In genomic region chr6:53716013-53716412, GRCm38 (mm10) we compare ENCODE assay signal across 27 mouse cellular contexts.
DNase-seq lines count a peak whose midpoint lies in the region; ATAC-seq and TF ChIP-seq lines count a peak whose summit lies in the region.
"Had no signal": no experiment of that assay in that cellular context is flagged by ENCODE, and none has a peak within 500 bp of the region (broad histone marks: within the 10 kb centered on the region; RNA-seq: fewer than 3 reads in every experiment).

No protein-coding gene starts in this region.

- H3K4me3 ChIP-seq in lung, embryonic 14.5 days (ENCODE audit: low read depth, low read length): no peak overlapping the region
- H3K4me3 ChIP-seq in lung, postnatal 0 days (ENCODE audit: low read depth, low read length): no peak overlapping the region
- H3K4me3 ChIP-seq in limb, embryonic 14.5 days (replicated peaks; ENCODE audit: low read length): no peak overlapping the region
- H3K4me3 ChIP-seq: embryonic facial prominence, embryonic 10.5 days; embryonic facial prominence, embryonic 13.5 days; erythroblast, embryonic 14.5 days; forebrain, embryonic 12.5 days; forebrain, embryonic 15.5 days; heart, embryonic 12.5 days; heart, embryonic 15.5 days; hindbrain, embryonic 10.5 days; hindbrain, embryonic 13.5 days had no signal

- no peaks in the 10 kb centered on the region for H3K36me3 ChIP-seq in lung, embryonic 14.5 days (ENCODE audit: insufficient read depth)
- no peaks in the 10 kb centered on the region for H3K36me3 ChIP-seq in lung, postnatal 0 days (ENCODE audit: insufficient read depth, low read length)
- H3K36me3 ChIP-seq in limb, embryonic 14.5 days (ENCODE audit: control insufficient read depth, insufficient read depth, low read length): no peaks in the 10 kb centered on the region
- H3K36me3 ChIP-seq: embryonic facial prominence, embryonic 10.5 days; embryonic facial prominence, embryonic 13.5 days; forebrain, embryonic 12.5 days; forebrain, embryonic 15.5 days; heart, embryonic 12.5 days; heart, embryonic 15.5 days; hindbrain, embryonic 10.5 days; hindbrain, embryonic 13.5 days had no signal

- peaks cover 9% of the 10 kb centered on the region for H3K4me1 ChIP-seq in lung, embryonic 14.5 days (ENCODE audit: insufficient read depth)
- H3K4me1 ChIP-seq in lung, postnatal 0 days (ENCODE audit: insufficient read depth, low read depth, low read length): 0 out of 2 replicates have a peak, but pooled peaks cover 3% of the 10 kb centered on the region
- H3K4me1 ChIP-seq in limb, embryonic 14.5 days (ENCODE audit: control insufficient read depth, insufficient read depth, low read length): peaks cover 25% of the 10 kb centered on the region
- H3K4me1 ChIP-seq: embryonic facial prominence, embryonic 10.5 days; forebrain, embryonic 15.5 days; heart, embryonic 12.5 days; heart, embryonic 15.5 days; hindbrain, embryonic 13.5 days had no signal

- H3K4me2 ChIP-seq in lung, embryonic 14.5 days: no peak overlapping the region
- no peak overlapping the region for H3K4me2 ChIP-seq in lung, postnatal 0 days (replicated peaks; ENCODE audit: low read depth, low read length)
- no peak overlapping the region for H3K4me2 ChIP-seq in limb, embryonic 14.5 days (replicated peaks; ENCODE audit: low read depth, low read length, severe bottlenecking)
- H3K4me2 ChIP-seq: embryonic facial prominence, embryonic 13.5 days; forebrain, embryonic 12.5 days; forebrain, embryonic 15.5 days; heart, embryonic 12.5 days; heart, embryonic 15.5 days; hindbrain, embryonic 13.5 days had no signal

- DNase-seq in lung, embryonic 14.5 days: peak; percentile 52
- DNase-seq in lung, postnatal 36 days: no peak
- DNase-seq in lung, postnatal 0 days (ENCODE audit: low spot score): peak; percentile 13
- DNase-seq in lung, postnatal 4 days: no peak
- DNase-seq in limb, embryonic 14.5 days (ENCODE audit: low spot score): no peak
- DNase-seq: adrenal gland, adult 2 months; adrenal gland, postnatal 14 days; B cell, adult 2 months; cerebellum, adult 11 months; cerebellum, adult 2 months; cerebellum, adult 9-11 months; cerebellum, postnatal 36 days; embryo, embryonic 11 days; gastrocnemius, postnatal 25 days; heart, postnatal 10 days; heart, postnatal 36 days had no signal

- 39% methylated on average over 9 of the region's 9 CpGs for WGBS in lung, embryonic 14.5 days
- WGBS in lung, postnatal 0 days: 41% methylated on average over 9 of the region's 9 CpGs
- 72% methylated on average over 9 of the region's 9 CpGs for WGBS in limb, embryonic 14.5 days

- TF ChIP-seq CTCF in lung, embryonic 14.5 days (IDR thresholded peaks at IDR 0.05; ENCODE audit: low read depth): no peak
- no peak for TF ChIP-seq CTCF in lung, postnatal 0 days (IDR thresholded peaks at IDR 0.05)

- TF ChIP-seq EP300 in lung, postnatal 0 days (IDR thresholded peaks at IDR 0.05): no peak

- H3K9ac ChIP-seq in lung, embryonic 14.5 days: no peak overlapping the region
- no peak overlapping the region for H3K9ac ChIP-seq in lung, postnatal 0 days (replicated peaks; ENCODE audit: low read depth)
- no peak overlapping the region for H3K9ac ChIP-seq in limb, embryonic 14.5 days (ENCODE audit: low read depth, low read length, severe bottlenecking)
- H3K9ac ChIP-seq: embryonic facial prominence, embryonic 13.5 days; forebrain, embryonic 12.5 days; forebrain, embryonic 15.5 days; heart, embryonic 12.5 days; heart, embryonic 15.5 days; hindbrain, embryonic 13.5 days had no signal

- no peak for TF ChIP-seq POLR2A in limb, embryonic 14.5 days (IDR thresholded peaks at IDR 0.05; ENCODE audit: borderline replicate concordance, extremely low read depth, insufficient read depth, insufficient read length)

- ATAC-seq in lung, embryonic 14.5 days (ENCODE audit: insufficient read depth): peak; percentile 47; the same call in 1 of the 2 replicates
- ATAC-seq in lung, postnatal 0 days: no peak
- no peak for ATAC-seq in limb, embryonic 14.5 days (ENCODE audit: low FRiP score, low read depth)
- no peak for ATAC-seq in CD4-positive, CD25-positive, alpha-beta regulatory T cell, adult 4 months
- ATAC-seq: forebrain, embryonic 15.5 days; hindbrain, embryonic 16.5 days had no signal

- no peaks in the 10 kb centered on the region for H3K9me3 ChIP-seq in lung, embryonic 14.5 days (ENCODE audit: low read depth, low read length)
- no peaks in the 10 kb centered on the region for H3K9me3 ChIP-seq in lung, postnatal 0 days (ENCODE audit: low read length)
- H3K9me3 ChIP-seq in limb, embryonic 14.5 days (ENCODE audit: control insufficient read depth, low read length): no peaks in the 10 kb centered on the region
- H3K9me3 ChIP-seq: embryonic facial prominence, embryonic 10.5 days; embryonic facial prominence, embryonic 13.5 days; forebrain, embryonic 12.5 days; forebrain, embryonic 15.5 days; heart, embryonic 12.5 days; heart, embryonic 15.5 days; hindbrain, embryonic 10.5 days; hindbrain, embryonic 13.5 days had no signal

- H3K27me3 ChIP-seq in lung, embryonic 14.5 days (ENCODE audit: insufficient read depth, low read length): peaks cover 3% of the 10 kb centered on the region; the same call in 1 of the 2 replicates
- H3K27me3 ChIP-seq in lung, postnatal 0 days (replicated peaks; ENCODE audit: insufficient read depth, low read length): no peaks in the 10 kb centered on the region
- H3K27me3 ChIP-seq in limb, embryonic 14.5 days (ENCODE audit: control insufficient read depth, insufficient read depth, low read length): no peaks in the 10 kb centered on the region
- H3K27me3 ChIP-seq: forebrain, embryonic 15.5 days; heart, embryonic 15.5 days had no signal

- H3K27ac ChIP-seq in lung, embryonic 14.5 days (ENCODE audit: low read depth): no peak overlapping the region
- no peak overlapping the region for H3K27ac ChIP-seq in lung, postnatal 0 days (ENCODE audit: low read length)
- H3K27ac ChIP-seq in limb, embryonic 14.5 days (replicated peaks; ENCODE audit: low read depth, low read length): peak overlapping the region; percentile 33; the same call in 1 of the 2 replicates
- H3K27ac ChIP-seq: embryonic facial prominence, embryonic 10.5 days; embryonic facial prominence, embryonic 13.5 days; forebrain, embryonic 12.5 days; forebrain, embryonic 15.5 days; heart, embryonic 15.5 days; hindbrain, embryonic 10.5 days; hindbrain, embryonic 13.5 days had no signal

Comparison
In these comparisons a context has a peak if more than half of its experiments do, and no peak if none do; other contexts are left out.
1. DNase-seq: peak in lung, embryonic 14.5 days (single experiment) and lung, postnatal 0 days (single experiment); none in lung, postnatal 36 days (single experiment), lung, postnatal 4 days (0 of 2) and limb, embryonic 14.5 days (single experiment).